Mouse (Mus musculus): Measurements from ENCODE around the gene Pikfyve.

Pikfyve gene

DNA sequence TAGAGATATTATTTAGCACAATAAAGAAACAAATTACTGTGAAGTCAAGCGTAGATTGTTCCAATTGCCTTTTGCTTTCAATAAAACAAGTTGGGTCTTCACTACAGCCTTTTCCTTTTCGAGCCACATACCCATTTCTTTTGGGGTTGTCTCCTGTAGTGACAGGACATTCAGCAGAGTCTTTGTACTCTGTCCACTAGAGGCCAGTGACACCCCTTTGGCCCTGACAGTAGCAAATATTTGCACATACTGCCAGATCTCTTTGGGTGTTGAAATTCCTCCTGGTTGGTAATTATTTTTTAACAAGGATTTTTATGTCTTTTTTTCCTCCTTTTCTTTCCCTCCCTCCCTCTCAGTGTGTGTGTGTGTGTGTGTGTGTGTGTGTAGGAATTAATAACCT, 126.4 kb downstream of the Pikfyve start:
- DNase-seq (ENCODE audit: low spot score in 2 of 2) = no peak

DNA sequence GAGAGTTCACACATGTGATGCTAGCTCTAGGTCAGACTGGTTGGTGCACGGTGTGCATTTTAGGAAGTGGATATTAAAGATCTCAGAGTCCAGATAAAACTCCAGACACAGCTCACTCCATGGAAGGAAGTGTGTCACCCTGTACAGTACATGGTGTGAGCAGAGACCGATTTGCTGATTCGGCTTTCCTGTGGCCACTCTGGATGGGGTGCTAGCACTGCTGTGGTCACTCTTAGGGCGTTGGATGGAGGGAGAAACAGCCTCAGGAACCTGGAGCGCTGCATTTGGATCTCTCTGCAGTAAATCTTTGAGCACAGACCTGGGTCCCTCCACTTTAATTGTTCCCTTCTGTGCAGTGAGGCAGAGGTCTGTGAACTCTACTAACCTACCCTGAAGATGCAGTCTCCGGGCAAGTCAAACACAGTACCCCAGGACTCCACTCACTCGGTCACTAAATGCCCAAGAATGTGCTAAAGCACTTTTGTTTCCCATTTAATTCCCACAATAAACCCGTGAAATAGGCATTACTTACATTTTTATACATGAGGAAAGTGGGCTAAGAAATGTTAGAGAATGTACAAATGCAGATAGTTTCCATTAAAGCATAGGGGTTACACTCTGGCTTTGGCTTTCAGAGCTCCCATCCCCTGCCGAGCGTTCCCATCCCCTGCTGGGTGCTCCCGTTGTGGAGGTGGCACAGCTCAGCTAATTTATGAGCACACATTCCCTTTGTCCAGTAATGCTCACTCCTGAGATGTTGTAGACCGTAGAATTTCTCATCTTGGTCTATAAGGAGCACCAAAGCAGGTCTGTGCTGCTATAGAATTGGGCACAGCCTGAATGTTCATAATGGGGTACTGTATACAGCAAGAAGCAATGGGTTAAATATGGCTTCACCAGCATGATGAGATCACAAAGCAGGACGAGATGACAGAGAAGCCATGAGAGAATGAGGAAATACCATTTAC, 127.9 kb downstream of the Pikfyve start:
- no peak for DNase-seq (ENCODE audit: low spot score in 2 of 2)

DNA sequence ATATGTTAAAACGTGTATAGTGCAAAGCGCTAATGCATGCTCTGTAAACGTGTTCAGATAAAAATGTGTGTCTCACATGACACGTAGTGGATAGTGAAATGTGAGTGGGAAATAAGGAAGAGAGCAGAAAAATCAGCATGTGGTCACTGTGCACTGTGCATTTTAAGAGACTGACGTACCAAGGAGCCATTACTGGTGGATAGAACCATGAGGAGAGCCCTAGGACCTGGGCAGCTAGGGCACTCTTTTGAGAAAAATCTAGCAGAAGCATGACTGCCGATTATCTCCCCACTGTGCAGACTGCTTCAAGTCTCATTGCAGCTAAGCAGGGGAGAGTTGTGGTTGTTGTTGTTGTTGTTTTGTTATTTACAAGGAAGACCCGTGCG, 128.5 kb downstream of the Pikfyve start:
- no peak for DNase-seq (ENCODE audit: low spot score in 2 of 2)

All from cerebellum, postnatal 4 days (tissue).